Mouse (Mus musculus): Measurements from ENCODE around the gene Pga5. TPM values are rescaled to one million over a fixed set of nuclear protein-coding genes. Genes with fewer than 3 reads are reported as not detected.

Gene Pga5
- polyA plus RNA-seq, 1 experiment from 2014 or later, result 0.10 TPM

DNA sequence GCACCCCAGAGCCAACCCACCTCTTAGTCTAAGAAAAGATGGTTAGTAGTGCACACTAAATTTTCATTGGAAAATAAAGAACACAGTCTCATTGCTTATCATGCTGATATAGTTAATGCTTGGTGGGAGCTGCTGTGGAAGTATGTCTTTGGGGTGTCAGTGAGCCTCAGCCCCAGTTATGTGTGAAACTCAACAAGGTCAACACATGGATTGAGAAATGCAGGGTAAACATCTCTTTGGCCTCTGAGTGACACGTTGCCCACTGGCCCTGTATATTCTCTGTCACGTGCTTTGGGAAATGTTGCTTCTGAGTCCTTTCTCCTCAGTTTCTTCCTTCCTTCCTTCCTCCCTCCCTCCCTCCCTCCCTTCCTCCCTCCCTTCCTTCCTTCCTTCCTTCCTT is 19.5 kb downstream of the Pga5 start:
- Histone ChIP-seq H3K36me3 (no peaks in the 10 kb centered on the region), H3K4me3 (no peak overlapping the region), H3K4me1 (peaks cover 18% of the 10 kb centered on the region), H3K27me3 (no peaks in the 10 kb centered on the region), H3K4me2 (replicated peaks) (no peak overlapping the region), H3K9ac (no peak overlapping the region), H3K27ac (no peak overlapping the region), H3K9me3 (no peaks in the 10 kb centered on the region)
- ATAC-seq (ENCODE audit: low FRiP score, low read depth), result no peak
- 71% methylated on average over 2 of the region's 2 CpGs for WGBS

DNA sequence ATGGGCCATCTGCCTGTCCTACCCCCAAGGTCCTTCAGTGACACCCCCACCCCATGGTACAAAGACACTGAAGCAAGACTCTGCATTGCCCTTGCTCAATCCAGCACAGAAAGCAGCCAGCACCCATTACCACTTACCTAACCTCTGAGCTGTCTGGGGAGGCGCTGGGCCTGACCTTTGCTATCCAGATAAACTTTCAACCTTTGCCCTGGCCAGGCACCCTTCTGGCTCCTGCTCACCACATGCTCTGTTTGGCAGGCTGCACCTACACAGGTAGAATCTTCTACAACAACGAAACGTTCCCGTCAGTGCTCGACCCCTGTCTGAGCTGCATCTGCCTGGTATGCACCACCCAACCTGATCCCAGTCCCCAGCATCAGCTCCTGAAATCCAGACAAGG is 20.1 kb downstream of the Pga5 start:
- Histone ChIP-seq H3K4me3 (no peak overlapping the region), H3K9me3 (no peaks in the 10 kb centered on the region), H3K27me3 (no peaks in the 10 kb centered on the region), H3K4me1 (peaks cover 18% of the 10 kb centered on the region), H3K27ac (no peak overlapping the region), H3K36me3 (no peaks in the 10 kb centered on the region), H3K9ac (no peak overlapping the region; the same call in 1 of the 2 replicates), H3K4me2 (replicated peaks) (no peak overlapping the region)
- no peak for ATAC-seq (ENCODE audit: low FRiP score, low read depth)
- 71% methylated on average over 5 of the region's 5 CpGs for WGBS

DNA sequence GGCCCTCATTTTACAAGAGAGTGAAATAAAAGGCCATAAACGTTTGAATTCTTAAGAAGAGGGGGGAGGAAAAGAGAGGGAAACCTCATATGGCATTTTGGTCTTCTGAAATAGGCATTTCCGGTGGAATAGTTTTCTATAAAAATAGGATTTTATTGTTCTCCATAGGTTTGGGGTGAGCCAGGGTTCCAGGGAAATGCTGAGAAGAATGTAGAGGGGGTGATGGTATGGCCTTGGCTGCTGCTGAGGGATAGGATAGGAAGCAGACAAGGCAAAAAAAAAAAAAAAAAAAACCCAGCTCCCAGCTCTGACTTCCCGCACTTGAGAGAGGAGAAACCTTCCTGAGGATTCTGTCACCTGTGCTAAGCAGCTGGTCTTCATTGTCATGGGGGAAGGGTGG is 21.8 kb downstream of the Pga5 start:
- ATAC-seq (ENCODE audit: low FRiP score, low read depth), result peak; percentile 85
- H3K4me3 ChIP-seq, result no peak overlapping the region
- no peaks in the 10 kb centered on the region for H3K27me3 ChIP-seq
- WGBS, result 14% methylated on average over 3 of the region's 3 CpGs
- H3K4me1 ChIP-seq, result peaks cover 18% of the 10 kb centered on the region
- no peaks in the 10 kb centered on the region for H3K36me3 ChIP-seq
- H3K27ac ChIP-seq, result peak overlapping the region; percentile 67; the same call in 1 of the 2 replicates
- H3K9me3 ChIP-seq, result no peaks in the 10 kb centered on the region
- no peak overlapping the region for H3K4me2 ChIP-seq (replicated peaks)
- peak overlapping the region; percentile 35; the same call in 1 of the 2 replicates for H3K9ac ChIP-seq

DNA sequence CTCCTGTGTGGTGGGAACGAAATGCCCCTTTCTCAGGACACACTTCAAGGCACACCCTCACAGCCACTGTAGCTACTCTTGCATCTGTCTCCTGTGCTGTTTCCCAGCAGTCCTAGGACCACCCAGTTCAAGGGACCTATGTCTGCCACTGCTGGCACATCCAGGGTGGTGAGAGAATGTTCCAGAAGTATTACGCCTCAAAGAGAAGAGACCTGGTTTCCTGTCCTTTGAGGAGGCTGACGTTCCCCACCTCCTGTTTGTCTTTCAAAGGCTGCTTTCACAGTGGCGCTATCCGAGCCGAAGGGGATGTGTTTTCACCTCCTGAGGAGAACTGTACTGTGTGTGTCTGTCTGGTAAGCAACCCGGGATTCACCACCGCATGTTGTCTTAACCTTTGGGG is 29.7 kb downstream of the Pga5 start:
- no peak overlapping the region for H3K4me2 ChIP-seq (replicated peaks)
- no peak for ATAC-seq (ENCODE audit: low FRiP score, low read depth)
- no peak overlapping the region for H3K9ac ChIP-seq
- H3K4me3 ChIP-seq, result no peak overlapping the region
- WGBS, result 82% methylated on average over 8 of the region's 8 CpGs
- no peak overlapping the region for H3K27ac ChIP-seq
- no peaks in the 10 kb centered on the region for H3K4me1 ChIP-seq
- H3K36me3 ChIP-seq, result no peaks in the 10 kb centered on the region
- no peaks in the 10 kb centered on the region for H3K27me3 ChIP-seq
- no peaks in the 10 kb centered on the region for H3K9me3 ChIP-seq

DNA sequence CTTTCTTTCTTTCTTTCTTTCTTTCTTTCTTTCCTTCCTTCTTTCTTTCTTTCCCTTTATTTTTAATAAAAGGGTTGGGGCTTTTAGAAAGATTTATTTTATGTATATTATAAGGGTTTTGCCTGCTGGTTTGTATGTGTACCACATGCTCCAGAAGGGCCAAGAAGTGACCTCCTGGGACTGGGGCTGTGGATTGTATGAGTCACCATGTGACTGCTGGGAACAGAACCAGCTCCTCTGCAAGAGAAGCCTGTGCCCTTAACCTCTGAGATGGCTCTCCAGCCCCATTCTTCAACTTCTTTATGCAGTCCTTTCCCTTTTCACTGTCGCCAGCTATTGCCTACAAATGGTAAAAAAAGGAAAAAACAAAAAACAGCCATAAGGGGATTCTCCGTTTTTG is 32.3 kb downstream of the Pga5 start:
- Histone ChIP-seq H3K27ac (no peak overlapping the region), H3K27me3 (no peaks in the 10 kb centered on the region), H3K9ac (no peak overlapping the region), H3K36me3 (no peaks in the 10 kb centered on the region), H3K4me3 (no peak overlapping the region), H3K4me1 (peaks cover 6% of the 10 kb centered on the region; the same call in 1 of the 2 replicates), H3K4me2 (replicated peaks) (no peak overlapping the region), H3K9me3 (no peaks in the 10 kb centered on the region)
- 85% methylated on average over 2 of the region's 2 CpGs for WGBS
- no peak for ATAC-seq (ENCODE audit: low FRiP score, low read depth)

DNA sequence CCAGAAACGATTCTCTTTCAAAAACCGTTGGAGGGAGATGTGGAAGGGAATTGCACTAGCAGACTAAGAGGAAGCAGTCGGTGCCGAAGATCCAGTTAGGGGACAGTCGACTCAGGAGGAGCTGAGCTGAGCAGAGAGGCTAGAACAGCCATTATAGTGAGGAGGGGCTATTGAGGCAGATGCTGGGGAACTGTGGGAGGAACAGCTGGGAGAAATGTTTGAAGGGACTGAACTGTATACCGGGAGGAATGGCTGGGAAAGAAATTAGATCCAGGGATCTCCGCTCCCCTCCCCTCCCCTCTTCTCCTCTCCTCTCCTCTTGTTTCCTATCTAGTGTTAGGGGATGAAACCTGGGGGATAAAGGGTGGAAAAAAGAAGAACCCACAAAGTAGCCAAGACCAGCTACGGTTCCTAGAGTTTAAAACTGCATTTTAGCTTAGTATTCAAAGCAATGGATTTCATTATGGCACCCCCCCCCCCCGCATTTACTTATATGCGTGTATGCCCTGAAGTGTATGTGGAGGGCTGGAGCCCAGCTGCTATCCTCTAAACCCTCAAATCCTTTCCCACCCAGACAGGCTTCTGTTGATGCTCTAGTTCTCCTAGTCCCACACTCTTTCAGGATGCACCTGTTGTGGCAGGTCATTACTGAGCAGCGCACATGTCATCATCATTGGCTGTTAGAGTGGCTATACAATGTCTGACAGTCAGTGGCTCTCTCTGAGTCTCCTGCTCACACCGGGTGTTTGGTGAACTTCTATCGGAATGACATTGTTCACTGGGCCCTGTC is 37.1 kb downstream of the Pga5 start:
- peak overlapping the region; percentile 15; the same call in 1 of the 2 replicates for H3K4me3 ChIP-seq
- peaks cover 19% of the 10 kb centered on the region for H3K4me1 ChIP-seq
- 0 out of 2 replicates have a peak overlapping the region, but pooled peaks have one; percentile 8 for H3K9ac ChIP-seq
- H3K9me3 ChIP-seq, result no peaks in the 10 kb centered on the region
- WGBS, result 39% methylated on average over 13 of the region's 13 CpGs
- no peaks in the 10 kb centered on the region for H3K27me3 ChIP-seq
- peak overlapping the region; percentile 44 for H3K4me2 ChIP-seq (replicated peaks)
- no peaks in the 10 kb centered on the region for H3K36me3 ChIP-seq
- ATAC-seq (ENCODE audit: low FRiP score, low read depth), result peak; percentile 79
- H3K27ac ChIP-seq, result peak overlapping the region; percentile 67

DNA sequence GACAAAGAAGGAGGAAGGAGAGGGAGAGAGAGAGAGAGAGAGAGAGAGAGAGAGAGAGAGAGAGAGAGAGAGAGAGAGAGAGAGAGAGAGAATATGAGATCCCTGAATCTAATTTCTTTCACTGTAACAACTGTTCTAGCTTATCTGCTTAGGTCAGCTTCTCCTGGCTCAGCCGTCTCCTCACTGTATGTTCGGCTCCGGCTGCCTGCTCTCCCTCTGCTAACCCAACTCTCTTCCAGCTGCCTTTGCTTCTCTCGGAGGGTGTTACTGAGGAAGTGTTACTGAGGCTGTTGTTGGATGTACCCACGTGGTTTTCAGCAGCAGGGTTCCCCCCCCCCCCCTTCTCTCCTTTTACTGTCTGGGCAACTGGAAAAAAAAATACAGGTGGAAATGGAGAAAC is 37.8 kb downstream of the Pga5 start:
- H3K36me3 ChIP-seq, result no peaks in the 10 kb centered on the region
- ATAC-seq (ENCODE audit: low FRiP score, low read depth), result peak; percentile 49; the same call in 1 of the 2 replicates
- H3K9ac ChIP-seq, result 0 out of 2 replicates have a peak overlapping the region, but pooled peaks have one; percentile 8
- peaks cover 26% of the 10 kb centered on the region for H3K4me1 ChIP-seq
- no peaks in the 10 kb centered on the region for H3K27me3 ChIP-seq
- no peaks in the 10 kb centered on the region for H3K9me3 ChIP-seq
- peak overlapping the region; percentile 67 for H3K27ac ChIP-seq
- 0 out of 2 replicates have a peak overlapping the region, but pooled peaks have one; percentile 15 for H3K4me3 ChIP-seq
- 4% methylated on average over 5 of the region's 5 CpGs for WGBS
- peak overlapping the region; percentile 44 for H3K4me2 ChIP-seq (replicated peaks)

DNA sequence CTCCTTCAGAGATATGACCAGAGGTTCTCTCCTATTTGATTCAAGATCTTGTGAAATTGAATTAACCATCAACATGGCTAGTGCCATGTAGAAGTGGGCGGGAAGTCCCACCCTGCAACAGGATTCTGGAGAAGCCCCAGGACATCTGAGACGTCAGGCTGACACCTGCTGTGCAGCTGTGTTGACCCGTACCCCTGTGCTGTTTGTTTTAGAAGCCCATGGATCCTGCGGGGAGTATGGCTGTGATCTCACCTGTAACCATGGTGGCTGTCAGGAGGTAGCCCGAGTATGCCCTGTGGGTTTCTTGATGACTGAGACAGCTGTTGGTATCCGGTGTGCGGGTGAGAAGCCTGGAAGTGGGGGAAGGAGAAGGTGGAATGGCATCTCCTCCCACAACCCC is 40.0 kb downstream of the Pga5 start:
- Histone ChIP-seq H3K36me3 (no peaks in the 10 kb centered on the region), H3K9me3 (no peaks in the 10 kb centered on the region), H3K4me1 (peaks cover 39% of the 10 kb centered on the region), H3K27ac (no peak overlapping the region), H3K27me3 (no peaks in the 10 kb centered on the region), H3K9ac (no peak overlapping the region), H3K4me2 (replicated peaks) (no peak overlapping the region), H3K4me3 (no peak overlapping the region)
- WGBS, result 57% methylated on average over 7 of the region's 7 CpGs
- ATAC-seq (ENCODE audit: low FRiP score, low read depth), result no peak

DNA sequence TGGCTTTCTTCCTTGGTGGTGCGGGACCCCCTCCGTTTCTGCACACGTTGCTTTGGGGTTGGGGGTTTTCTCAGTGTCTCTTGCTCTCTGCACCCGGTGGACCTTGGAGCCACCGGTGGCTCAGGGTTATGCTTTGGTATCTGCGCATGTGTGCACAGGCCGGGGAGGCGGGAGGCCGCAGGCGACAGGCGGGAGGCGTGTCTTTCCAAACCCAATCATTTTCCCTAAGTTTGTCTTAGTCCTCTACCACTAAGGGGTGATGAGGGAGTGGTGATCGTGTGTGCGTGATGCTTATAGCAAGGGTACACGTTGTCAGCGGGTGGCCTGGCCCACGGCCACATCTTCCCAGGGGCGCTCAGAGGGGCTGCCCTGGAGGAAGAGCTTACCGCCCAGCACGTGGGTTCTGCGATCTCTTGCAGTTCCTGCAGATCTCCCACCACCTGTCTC is 43.0 kb downstream of the Pga5 start:
- ATAC-seq (ENCODE audit: low FRiP score, low read depth), result peak; percentile 81

DNA sequence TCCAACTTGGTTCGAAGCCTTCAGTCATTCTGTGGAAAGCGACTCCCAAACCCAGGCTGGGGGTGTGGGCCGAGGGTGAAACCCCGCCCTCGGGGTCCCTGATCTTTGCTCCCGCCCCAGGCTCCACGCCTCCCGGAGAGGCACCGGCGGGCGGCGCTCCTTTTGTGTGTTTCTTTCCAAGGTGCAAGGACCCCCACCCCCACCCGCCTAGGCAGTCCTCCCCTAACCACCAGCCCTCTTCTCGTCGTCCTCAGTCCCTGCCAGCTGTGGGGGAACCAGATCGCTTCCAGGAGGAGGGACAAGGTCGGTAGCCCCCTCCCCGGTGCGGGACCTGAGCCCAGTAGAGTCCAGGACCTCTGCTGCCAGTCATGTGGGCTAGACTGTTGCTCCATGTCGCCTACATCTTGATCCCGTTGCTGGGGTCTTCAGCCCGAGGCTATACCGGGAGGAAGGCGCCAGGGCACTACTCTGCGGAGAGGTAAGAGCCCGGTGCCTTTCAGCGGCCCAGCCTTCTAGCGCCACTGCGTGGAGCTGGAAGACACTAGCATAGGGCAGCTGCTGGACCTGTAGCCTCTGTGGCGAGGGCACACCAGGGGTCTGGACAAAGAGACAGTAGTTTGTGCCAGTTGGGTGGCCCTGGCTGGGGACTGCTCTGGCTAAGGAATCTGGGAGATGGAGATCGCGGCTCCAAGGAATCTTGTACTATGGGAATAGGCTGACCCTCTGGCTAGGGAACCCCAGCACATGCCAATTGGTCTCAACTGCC is 43.6 kb downstream of the Pga5 start, which contains the start of gene Vwce:
Gene Vwce (plus strand): TSS at position 108 of the 766 bp plus-strand sequence.
- Histone ChIP-seq H3K4me3 (peak within 1 kb of the TSS; percentile 55), H3K27me3 (no peaks in the 10 kb centered on the region), H3K9me3 (no peaks in the 10 kb centered on the region), H3K4me1 (peaks cover 22% of the 10 kb centered on the region), H3K36me3 (peaks cover 28% of the 10 kb centered on the region), H3K9ac (peak within 1 kb of the TSS; percentile 72), H3K27ac (peak within 1 kb of the TSS; percentile 63; the same call in 1 of the 2 replicates), H3K4me2 (replicated peaks) (peak within 1 kb of the TSS; percentile 97)
- ATAC-seq (ENCODE audit: low FRiP score, low read depth), result peak; percentile 83
- WGBS, result 2% methylated on average over 32 of the region's 32 CpGs

More for the DNA sequence above, 43.0 kb downstream of the Pga5 start:
- no peaks in the 10 kb centered on the region for H3K27me3 ChIP-seq
- peak overlapping the region; percentile 63; the same call in 1 of the 2 replicates for H3K27ac ChIP-seq
- WGBS, result under 1% methylated on average over 21 of the region's 21 CpGs
- peak overlapping the region; percentile 97 for H3K4me2 ChIP-seq (replicated peaks)
- peaks cover 22% of the 10 kb centered on the region for H3K36me3 ChIP-seq
- H3K9ac ChIP-seq, result peak overlapping the region; percentile 72
- H3K9me3 ChIP-seq, result no peaks in the 10 kb centered on the region
- peak overlapping the region; percentile 55 for H3K4me3 ChIP-seq
- peaks cover 26% of the 10 kb centered on the region for H3K4me1 ChIP-seq

All from limb, embryonic 13.5 days (tissue).